Mouse (Mus musculus): ENCODE measurements around the gene Plekhh1. TPM values are rescaled to one million over a fixed set of nuclear protein-coding genes. Genes with fewer than 3 reads are reported as not detected.

Plekhh1 gene
- total RNA-seq, 2 experiments from 2014 or later: 15.3 to 16.1 TPM

GRCm38 (mm10) chr12:79064451-79064850, 35.5 kb downstream of the Plekhh1 start:
- no peak overlapping the region for H3K27ac ChIP-seq
- no peak overlapping the region for H3K4me3 ChIP-seq
- TF ChIP-seq CTCF (conservative IDR thresholded peaks at IDR 0.05): no peak
- DNase-seq (ENCODE audit: low spot score in 2 of 2): no peak

- DNase-seq (ENCODE audit: low spot score in 2 of 2): no peak
- no peak overlapping the region for H3K27ac ChIP-seq
- H3K4me3 ChIP-seq: no peak overlapping the region
- no peak for TF ChIP-seq CTCF (conservative IDR thresholded peaks at IDR 0.05)
Observed at GRCm38 (mm10) chr12:79066431-79066830, 37.5 kb downstream of the Plekhh1 start.

- TF ChIP-seq CTCF (conservative IDR thresholded peaks at IDR 0.05): no peak
- no peak overlapping the region for H3K27ac ChIP-seq
- no peak overlapping the region for H3K4me3 ChIP-seq
- no peak for DNase-seq (ENCODE audit: low spot score in 2 of 2)
Observed at GRCm38 (mm10) chr12:79067526-79067925, 38.6 kb downstream of the Plekhh1 start.

- no peak for TF ChIP-seq CTCF (conservative IDR thresholded peaks at IDR 0.05)
- H3K27ac ChIP-seq: no peak overlapping the region
Observed at GRCm38 (mm10) chr12:79068306-79068705, 39.3 kb downstream of the Plekhh1 start.

GRCm38 (mm10) chr12:79069187-79069608, 40.2 kb downstream of the Plekhh1 start:
- no peak for DNase-seq (ENCODE audit: low spot score in 2 of 2)
- Histone ChIP-seq H3K27ac (no peak overlapping the region), H3K4me3 (no peak overlapping the region)
- no peak for TF ChIP-seq CTCF (conservative IDR thresholded peaks at IDR 0.05)

More at GRCm38 (mm10) chr12:79068306-79068705, 39.3 kb downstream of the Plekhh1 start:
- no peak for DNase-seq (ENCODE audit: low spot score in 2 of 2)
- no peak overlapping the region for H3K4me3 ChIP-seq

- DNase-seq (ENCODE audit: low spot score in 2 of 2): no peak
- Histone ChIP-seq H3K27ac (no peak overlapping the region), H3K4me3 (no peak overlapping the region)
- TF ChIP-seq CTCF (conservative IDR thresholded peaks at IDR 0.05): no peak
Observed at GRCm38 (mm10) chr12:79069916-79070315, 41.0 kb downstream of the Plekhh1 start.

- H3K27ac ChIP-seq: no peak overlapping the region
- TF ChIP-seq CTCF (conservative IDR thresholded peaks at IDR 0.05): no peak
Observed at GRCm38 (mm10) chr12:79070736-79071333, 41.9 kb downstream of the Plekhh1 start.

GRCm38 (mm10) chr12:79072576-79072975, 43.6 kb downstream of the Plekhh1 start:
- TF ChIP-seq CTCF (conservative IDR thresholded peaks at IDR 0.05): no peak

More at GRCm38 (mm10) chr12:79070736-79071333, 41.9 kb downstream of the Plekhh1 start:
- H3K4me3 ChIP-seq: no peak overlapping the region
- no peak for DNase-seq (ENCODE audit: low spot score in 2 of 2)

GRCm38 (mm10) chr12:79073362-79073761, 44.4 kb downstream of the Plekhh1 start:
- no peak for DNase-seq (ENCODE audit: low spot score in 2 of 2)

More at GRCm38 (mm10) chr12:79072576-79072975, 43.6 kb downstream of the Plekhh1 start:
- Histone ChIP-seq H3K4me3 (no peak overlapping the region), H3K27ac (no peak overlapping the region)
- no peak for DNase-seq (ENCODE audit: low spot score in 2 of 2)

GRCm38 (mm10) chr12:79089182-79089812, 60.3 kb downstream of the Plekhh1 start, which contains the start of gene Pigh:
Gene Pigh, minus strand, starts transcription at chr12:79089651.
- no peak for TF ChIP-seq CTCF (conservative IDR thresholded peaks at IDR 0.05)
- Histone ChIP-seq H3K27ac (peak within 1 kb of the TSS; percentile 90), H3K4me3 (peak within 1 kb of the TSS; percentile 83)
- peak; percentile 86 to 87 for DNase-seq (ENCODE audit: low spot score in 2 of 2)

More at GRCm38 (mm10) chr12:79073362-79073761, 44.4 kb downstream of the Plekhh1 start:
- no peak overlapping the region for H3K27ac ChIP-seq
- TF ChIP-seq CTCF (conservative IDR thresholded peaks at IDR 0.05): no peak
- H3K4me3 ChIP-seq: no peak overlapping the region

- H3K27ac ChIP-seq: no peak overlapping the region
- TF ChIP-seq CTCF (conservative IDR thresholded peaks at IDR 0.05): peak; percentile 83
- H3K4me3 ChIP-seq: no peak overlapping the region
- DNase-seq (ENCODE audit: low spot score in 2 of 2): peak; percentile 12 to 53
Observed at GRCm38 (mm10) chr12:79092569-79092968, 63.6 kb downstream of the Plekhh1 start.

- TF ChIP-seq CTCF (conservative IDR thresholded peaks at IDR 0.05): peak; percentile 86
- Histone ChIP-seq H3K4me3 (no peak overlapping the region), H3K27ac (no peak overlapping the region)
- peak; percentile 14 to 46 for DNase-seq (ENCODE audit: low spot score in 2 of 2)
Observed at GRCm38 (mm10) chr12:79097106-79097752, 68.3 kb downstream of the Plekhh1 start.

- DNase-seq (ENCODE audit: low spot score in 2 of 2): no peak
- no peak overlapping the region for H3K27ac ChIP-seq
- H3K4me3 ChIP-seq: no peak overlapping the region
- TF ChIP-seq CTCF (conservative IDR thresholded peaks at IDR 0.05): no peak
Observed at GRCm38 (mm10) chr12:79103773-79104172, 74.8 kb downstream of the Plekhh1 start.
